Mouse (Mus musculus) retina, adult 2 months (tissue): ENCODE measurements around the gene Cnp.
"Not testable (repeated sequence)": the region's sequence is repeated elsewhere in the genome, so short reads cannot be mapped to it uniquely, and the experiment has no call there.

Source experiments
- DNase-seq: peaks from one replicate; pipeline ENCODE4 v3.0.0-alpha.2; 2012; ENCODE audit warnings: low read depth, low spot score

Gene Cnp

DNA sequence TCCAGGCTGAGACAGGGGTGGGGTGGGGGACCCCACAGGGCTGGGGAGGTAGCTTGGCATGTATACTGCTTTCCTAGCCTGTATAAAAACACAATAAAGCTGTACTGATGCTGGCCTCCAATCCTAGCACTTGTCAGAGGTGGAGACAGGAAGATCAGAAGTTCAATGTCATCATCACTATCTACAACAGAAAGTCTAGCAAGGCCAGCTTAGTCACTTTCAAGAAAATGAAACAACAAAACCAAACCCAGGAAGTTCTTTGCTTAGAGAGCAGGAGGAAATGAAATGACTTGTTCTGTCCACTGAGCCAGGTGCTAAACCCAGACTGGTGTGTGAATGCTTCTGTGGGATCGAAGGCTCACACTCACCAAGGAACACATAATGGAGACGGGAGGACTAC, 13.8 kb downstream of the Cnp start:
- no peak for DNase-seq

- no peak for DNase-seq
Measured at GRCm38 (mm10) chr11:100592346-100593046, 17.8 kb downstream of the Cnp start.

- DNase-seq = no peak
Measured at GRCm38 (mm10) chr11:100594608-100595007, 19.9 kb downstream of the Cnp start.

- no peak for DNase-seq
Measured at GRCm38 (mm10) chr11:100595533-100595932, 20.8 kb downstream of the Cnp start.

GRCm38 (mm10) chr11:100598074-100598473, 23.4 kb downstream of the Cnp start:
- DNase-seq = no peak

GRCm38 (mm10) chr11:100601372-100601771, 26.7 kb downstream of the Cnp start:
- no peak for DNase-seq

- DNase-seq = no peak
Measured at GRCm38 (mm10) chr11:100603155-100603554, 28.5 kb downstream of the Cnp start.

- no peak for DNase-seq
Measured at GRCm38 (mm10) chr11:100603813-100604212, 29.1 kb downstream of the Cnp start.

GRCm38 (mm10) chr11:100604321-100605005, 29.8 kb downstream of the Cnp start:
- no peak for DNase-seq

DNA sequence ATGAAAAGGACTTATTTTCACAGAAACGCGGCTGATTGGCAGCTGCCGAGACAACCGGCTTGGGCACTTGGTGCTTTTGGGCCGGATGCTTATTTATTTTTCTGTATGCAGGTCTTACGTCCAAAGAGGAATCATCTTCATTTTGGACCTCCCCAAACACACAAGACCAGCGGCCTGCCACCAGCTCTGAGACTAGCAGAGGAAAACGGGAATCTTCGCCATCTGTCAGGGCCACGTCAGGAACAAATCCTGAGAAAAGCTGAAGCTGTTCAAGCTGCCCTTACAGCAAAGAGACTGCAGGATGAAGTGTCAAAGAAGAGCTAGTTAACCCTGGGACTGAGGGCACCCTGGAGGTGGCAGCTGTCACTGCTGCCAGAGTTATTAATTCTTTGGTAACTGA, 30.7 kb downstream of the Cnp start:
- no peak for DNase-seq

GRCm38 (mm10) chr11:100607121-100607520, 32.4 kb downstream of the Cnp start:
- DNase-seq = no peak

GRCm38 (mm10) chr11:100608796-100609195, 34.1 kb downstream of the Cnp start:
- no peak for DNase-seq

DNA sequence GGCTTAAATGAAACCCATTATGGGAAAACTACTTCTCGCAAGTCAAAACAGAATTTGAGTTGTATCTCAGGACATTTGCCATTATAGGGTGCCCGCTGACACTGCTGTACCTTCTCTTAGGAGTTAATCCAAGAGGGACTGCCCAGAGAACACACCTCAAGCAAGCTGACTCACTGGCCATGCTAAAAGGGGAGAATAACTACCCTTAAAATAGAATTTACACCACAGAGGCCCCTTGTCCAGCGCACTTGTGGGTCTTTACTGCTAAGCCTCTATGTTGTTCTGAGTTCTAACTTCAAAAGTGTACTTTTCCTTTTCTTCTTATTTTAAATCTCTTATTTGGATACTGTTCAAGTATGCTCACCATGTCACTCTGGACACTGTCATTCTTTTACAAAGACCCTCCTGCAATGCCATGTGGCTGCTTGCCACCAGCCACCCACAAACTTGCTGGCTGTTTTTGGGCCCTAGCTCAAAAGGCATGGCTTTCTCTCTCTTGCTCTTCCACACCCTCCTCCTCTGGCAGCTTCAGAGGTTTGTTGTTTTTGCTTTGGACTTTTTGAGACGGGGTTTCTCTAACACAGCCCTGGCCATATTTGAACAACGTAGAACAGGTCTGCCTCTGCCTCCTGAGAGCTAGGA, 34.8 kb downstream of the Cnp start:
- DNase-seq = no peak

- no peak for DNase-seq
Measured at GRCm38 (mm10) chr11:100609997-100610680, 35.4 kb downstream of the Cnp start.

- no peak for DNase-seq
Measured at GRCm38 (mm10) chr11:100611627-100612026, 36.9 kb downstream of the Cnp start.

GRCm38 (mm10) chr11:100613241-100613640, 38.5 kb downstream of the Cnp start:
- no peak for DNase-seq

DNA sequence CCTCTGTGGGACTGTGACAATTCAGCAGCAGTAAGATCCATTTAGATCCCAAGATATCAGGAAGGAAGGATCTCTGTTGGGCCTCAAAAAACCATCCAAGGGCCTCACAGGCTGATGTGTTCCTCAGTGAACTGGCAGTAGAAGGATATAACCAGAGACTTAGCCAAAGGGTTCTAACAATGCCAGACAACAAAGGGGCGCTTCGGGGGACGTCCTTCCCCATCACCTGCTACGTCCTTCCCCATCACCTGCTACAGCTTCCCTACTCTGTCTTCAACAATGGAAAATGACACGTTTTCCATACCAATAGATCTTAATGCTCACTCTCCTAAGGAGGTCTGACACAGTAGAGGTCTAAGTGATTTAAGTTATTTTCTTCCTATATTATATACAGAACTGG, 41.6 kb downstream of the Cnp start:
- no peak for DNase-seq

GRCm38 (mm10) chr11:100616836-100617235, 42.1 kb downstream of the Cnp start:
- not testable (repeated sequence) for DNase-seq

GRCm38 (mm10) chr11:100617480-100617879, 42.8 kb downstream of the Cnp start:
- no peak for DNase-seq

GRCm38 (mm10) chr11:100618761-100619484, 44.2 kb downstream of the Cnp start, which contains the start of gene Nkiras2:
Gene Nkiras2, plus strand, starts transcription at chr11:100619244.
- no peak for DNase-seq

- DNase-seq = peak; percentile 84
Measured at GRCm38 (mm10) chr11:100619485-100619975, 44.8 kb downstream of the Cnp start.
